Mouse (Mus musculus) cortical plate, adult 2 months (tissue): ENCODE results near the gene Olfr56.
"Not testable (repeated sequence)": the region's sequence is repeated elsewhere in the genome, so short reads cannot be mapped to it uniquely, and the experiment has no call there.

ENCODE experiments used
- CTCF ChIP-seq: fragments of 200-500 bp; IDR thresholded peaks from 2 replicates; pipeline ENCODE4 v1.5.1; 2011; ENCODE audit warnings: mild to moderate bottlenecking, control low read depth, low read length; ENCODE audit not compliant: insufficient read depth; ENCODE audit errors: extremely low read depth
- POLR2A ChIP-seq: fragments of 200-500 bp; IDR thresholded peaks from 2 replicates; pipeline ENCODE4 v1.6.1; 2011; ENCODE audit warnings: mild to moderate bottlenecking, low read length, control low read depth; ENCODE audit not compliant: insufficient read depth; ENCODE audit errors: extremely low read depth

DNA sequence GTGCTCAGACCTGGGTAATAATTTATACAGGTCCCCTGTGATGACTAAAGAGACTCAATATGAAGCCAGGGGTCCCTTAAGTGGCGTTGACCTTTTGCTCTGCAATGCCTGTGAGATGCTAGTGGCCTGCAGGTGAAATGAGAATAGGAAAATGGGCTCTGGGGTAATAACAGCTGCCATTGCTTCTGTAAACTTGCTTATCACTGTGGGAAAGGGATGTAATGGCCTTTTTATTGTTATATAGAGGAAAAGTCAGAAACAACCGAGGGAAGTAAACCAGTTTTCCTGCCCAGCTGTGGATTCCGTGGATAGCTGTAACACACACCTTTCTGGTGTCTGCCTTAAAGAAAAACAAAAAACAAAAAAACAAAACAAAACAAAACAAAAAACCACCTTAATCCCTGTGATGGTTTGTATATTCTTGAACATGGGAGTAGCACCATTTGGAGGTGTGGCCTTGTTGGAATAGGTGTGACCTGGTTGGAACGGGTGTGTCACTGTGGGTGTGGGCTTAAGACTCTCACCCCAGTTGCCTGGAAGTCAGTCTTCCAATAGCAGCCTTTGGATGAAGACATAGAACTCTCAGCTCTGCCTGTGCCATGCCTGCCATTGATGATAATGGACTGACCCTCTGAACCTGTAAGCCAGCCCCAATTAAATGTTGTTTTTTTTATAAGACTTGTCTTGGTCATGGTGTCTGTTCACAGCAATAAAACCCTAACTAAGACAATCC, 197.5 kb downstream of the Olfr56 start:
- not testable (repeated sequence) for TF ChIP-seq CTCF, POLR2A
